Mouse (Mus musculus) megakaryocyte, embryonic 14.5 days (primary cell): ENCODE data around the gene Fgf18. TPM values are rescaled to one million over a fixed set of nuclear protein-coding genes. Genes with fewer than 3 reads are reported as not detected.

ENCODE experiments used
- H3K27me3 ChIP-seq: replicated peaks from 2 replicates; pipeline ENCODE3; 2012; ENCODE audit warnings: inconsistent platforms
- H3K36me3 ChIP-seq: replicated peaks from 2 replicates; pipeline ENCODE3; 2012; ENCODE audit warnings: low read length, inconsistent platforms, mixed read lengths
- H3K4me1 ChIP-seq: 2 replicates; pipeline ENCODE4 v1.6.1; 2012; ENCODE audit warnings: inconsistent platforms
- H3K4me3 ChIP-seq: replicated peaks from 2 replicates; pipeline ENCODE3; 2012; ENCODE audit warnings: moderate library complexity, mild to moderate bottlenecking, inconsistent platforms
- H3K9me3 ChIP-seq: 2 replicates; pipeline ENCODE4 v1.6.1; 2012; ENCODE audit warnings: inconsistent platforms
- FLI1 ChIP-seq: IDR thresholded peaks from 2 replicates; pipeline ENCODE4 v1.6.1; 2012; ENCODE audit warnings: low read length, inconsistent platforms, mixed read lengths
- GATA1 ChIP-seq: IDR thresholded peaks from 3 replicates; pipeline ENCODE4 v1.6.1; 2012; ENCODE audit warnings: mixed read lengths, low read length, inconsistent platforms, borderline replicate concordance
- polyA plus RNA-seq: library from polyadenylated mRNA; stranded (reverse); fragments of >175 nt; gene quantifications from 2 replicates; pipeline ENCODE4 v1.2.3, GENCODE M21; 2012; ENCODE audit warnings: low replicate concordance; ENCODE audit not compliant: insufficient read depth

The Fgf18 gene
- polyA plus RNA-seq, 1 experiment: not detected

DNA sequence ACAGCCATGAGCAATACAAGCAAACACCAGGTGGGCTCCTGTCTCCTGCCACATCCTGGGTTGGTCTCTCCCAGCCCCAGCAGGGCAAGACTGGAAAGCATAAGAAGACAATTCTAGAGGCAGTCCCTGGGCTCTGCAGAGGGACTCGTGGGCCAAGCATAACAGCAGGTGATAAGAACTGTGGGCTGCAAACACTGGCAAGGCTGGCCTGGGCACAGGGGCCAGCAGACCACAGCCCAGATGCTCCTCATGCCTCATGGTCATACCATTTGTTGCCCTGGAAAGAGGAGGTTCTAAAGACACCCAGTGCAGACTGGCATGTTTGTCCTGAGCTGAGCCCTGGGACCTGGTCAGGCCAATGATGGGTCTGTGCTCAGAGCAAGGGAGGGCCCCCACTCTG lies 59.0 kb downstream of the Fgf18 start:
- H3K27me3 ChIP-seq: peaks cover 15% of the 10 kb centered on the region
- H3K4me3 ChIP-seq: no peak overlapping the region
- no peaks in the 10 kb centered on the region for H3K9me3 ChIP-seq
- H3K4me1 ChIP-seq: no peaks in the 10 kb centered on the region
- TF ChIP-seq GATA1: no peak
- TF ChIP-seq FLI1: no peak
- no peaks in the 10 kb centered on the region for H3K36me3 ChIP-seq

DNA sequence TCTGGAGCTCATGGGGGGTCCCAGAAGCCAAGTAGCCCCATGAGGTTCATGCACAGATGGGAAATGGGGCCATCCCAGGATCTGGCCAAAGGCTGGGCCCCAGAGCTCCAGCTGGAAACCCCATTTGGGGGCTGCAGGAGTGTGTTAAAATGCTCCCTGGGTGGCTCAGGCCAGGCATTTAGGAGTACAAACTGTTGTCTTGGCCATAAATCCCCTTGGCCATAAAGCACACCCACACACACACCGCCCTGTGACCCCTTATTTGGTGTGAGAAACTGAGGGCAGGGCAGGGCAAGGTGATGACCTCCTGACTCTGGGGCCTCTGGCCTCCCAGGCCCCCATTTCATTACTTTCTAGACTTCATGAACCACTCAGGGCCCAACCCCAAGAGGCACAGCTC lies 61.2 kb downstream of the Fgf18 start:
- no peak overlapping the region for H3K4me3 ChIP-seq
- H3K4me1 ChIP-seq: no peaks in the 10 kb centered on the region
- peaks cover 17% of the 10 kb centered on the region for H3K27me3 ChIP-seq
- no peaks in the 10 kb centered on the region for H3K9me3 ChIP-seq
- H3K36me3 ChIP-seq: no peaks in the 10 kb centered on the region
- TF ChIP-seq FLI1 (no peak), GATA1 (no peak)

DNA sequence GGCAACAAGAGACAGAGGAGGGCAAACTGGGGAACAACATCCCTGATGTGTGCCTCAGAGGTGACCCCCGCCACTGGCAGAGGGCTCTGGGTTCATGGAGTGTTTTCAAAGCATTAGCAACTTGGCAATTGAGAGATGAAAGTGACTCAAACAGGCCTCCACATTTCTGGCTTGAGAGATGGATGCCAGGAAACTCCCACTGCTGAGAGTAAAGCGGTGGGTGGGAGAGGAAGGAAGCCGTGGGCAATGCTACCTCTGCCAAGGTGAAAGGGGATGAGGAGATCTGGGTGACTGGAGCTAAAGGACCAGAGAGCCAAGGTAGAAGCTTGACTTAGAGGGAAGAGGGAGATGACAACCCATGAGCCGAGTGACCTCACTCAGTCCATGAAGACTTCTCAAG lies 61.7 kb downstream of the Fgf18 start:
- Histone ChIP-seq H3K9me3 (no peaks in the 10 kb centered on the region), H3K4me1 (no peaks in the 10 kb centered on the region), H3K4me3 (no peak overlapping the region), H3K27me3 (peaks cover 20% of the 10 kb centered on the region), H3K36me3 (no peaks in the 10 kb centered on the region)
- TF ChIP-seq GATA1 (no peak), FLI1 (no peak)

DNA sequence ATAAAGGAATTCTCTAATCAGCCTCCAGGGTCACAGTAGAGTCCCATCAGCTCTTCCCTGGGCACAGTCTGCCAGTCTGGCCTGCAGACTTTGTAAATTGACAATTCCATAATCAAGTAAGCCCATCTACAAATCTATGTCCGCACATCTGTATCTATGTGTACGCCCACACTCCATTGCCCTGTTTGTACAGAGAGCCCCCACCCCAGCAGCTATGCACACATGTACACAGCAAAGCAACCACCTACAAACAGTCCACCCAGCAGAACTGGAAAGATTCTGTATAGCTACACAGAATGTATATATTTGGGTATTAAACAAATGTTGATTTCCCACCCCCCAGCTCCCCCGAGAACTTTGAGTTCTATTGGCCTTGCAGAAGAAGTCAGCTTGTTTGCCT lies 62.1 kb downstream of the Fgf18 start:
- no peak overlapping the region for H3K4me3 ChIP-seq
- TF ChIP-seq FLI1 (no peak), GATA1 (no peak)
- H3K4me1 ChIP-seq: no peaks in the 10 kb centered on the region
- H3K27me3 ChIP-seq: peaks cover 17% of the 10 kb centered on the region
- no peaks in the 10 kb centered on the region for H3K9me3 ChIP-seq
- H3K36me3 ChIP-seq: no peaks in the 10 kb centered on the region

DNA sequence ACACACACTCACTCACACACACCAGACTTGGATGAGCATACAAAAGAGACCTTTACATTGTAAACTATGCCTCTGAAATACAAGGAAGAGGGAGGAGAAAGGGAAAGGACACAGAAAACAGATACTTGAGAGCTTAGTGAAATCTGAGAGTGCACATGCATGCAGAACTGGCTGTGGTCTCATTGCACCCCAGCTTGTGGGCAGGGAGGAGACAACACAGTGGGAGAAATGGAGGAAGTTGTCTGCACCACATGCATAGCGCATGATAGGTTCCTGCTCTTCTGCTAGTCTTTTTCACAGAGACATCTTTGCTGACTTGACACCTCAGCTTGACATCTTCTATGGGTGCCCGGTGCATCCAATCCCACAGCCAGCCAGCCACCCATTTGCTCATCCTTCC lies 63.2 kb downstream of the Fgf18 start:
- no peaks in the 10 kb centered on the region for H3K4me1 ChIP-seq
- H3K36me3 ChIP-seq: no peaks in the 10 kb centered on the region
- no peaks in the 10 kb centered on the region for H3K9me3 ChIP-seq
- peaks cover 20% of the 10 kb centered on the region for H3K27me3 ChIP-seq
- no peak for TF ChIP-seq GATA1
- TF ChIP-seq FLI1: no peak
- no peak overlapping the region for H3K4me3 ChIP-seq

DNA sequence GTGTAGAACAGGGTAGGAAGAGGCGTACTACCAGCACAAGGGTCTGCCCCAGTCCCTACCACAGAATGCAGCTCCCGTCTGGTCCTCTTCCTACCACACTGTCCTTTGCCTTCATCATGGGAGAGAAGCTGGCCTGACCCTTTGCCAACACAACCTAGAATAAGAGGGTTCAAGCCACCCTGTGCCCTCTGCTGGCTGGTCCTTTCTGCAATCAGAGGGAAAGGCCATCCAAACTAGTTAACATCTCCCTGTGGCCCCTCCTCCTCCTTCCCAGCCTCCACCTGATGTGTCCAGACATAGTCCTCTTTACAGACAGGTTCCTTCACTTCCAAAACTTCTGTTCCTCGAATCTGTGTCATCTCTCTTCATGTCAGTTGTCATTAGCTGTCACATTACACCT lies 66.0 kb downstream of the Fgf18 start:
- no peak for TF ChIP-seq FLI1
- no peak for TF ChIP-seq GATA1
- Histone ChIP-seq H3K4me1 (no peaks in the 10 kb centered on the region), H3K36me3 (no peaks in the 10 kb centered on the region), H3K9me3 (no peaks in the 10 kb centered on the region), H3K4me3 (no peak overlapping the region), H3K27me3 (peaks cover 21% of the 10 kb centered on the region)

DNA sequence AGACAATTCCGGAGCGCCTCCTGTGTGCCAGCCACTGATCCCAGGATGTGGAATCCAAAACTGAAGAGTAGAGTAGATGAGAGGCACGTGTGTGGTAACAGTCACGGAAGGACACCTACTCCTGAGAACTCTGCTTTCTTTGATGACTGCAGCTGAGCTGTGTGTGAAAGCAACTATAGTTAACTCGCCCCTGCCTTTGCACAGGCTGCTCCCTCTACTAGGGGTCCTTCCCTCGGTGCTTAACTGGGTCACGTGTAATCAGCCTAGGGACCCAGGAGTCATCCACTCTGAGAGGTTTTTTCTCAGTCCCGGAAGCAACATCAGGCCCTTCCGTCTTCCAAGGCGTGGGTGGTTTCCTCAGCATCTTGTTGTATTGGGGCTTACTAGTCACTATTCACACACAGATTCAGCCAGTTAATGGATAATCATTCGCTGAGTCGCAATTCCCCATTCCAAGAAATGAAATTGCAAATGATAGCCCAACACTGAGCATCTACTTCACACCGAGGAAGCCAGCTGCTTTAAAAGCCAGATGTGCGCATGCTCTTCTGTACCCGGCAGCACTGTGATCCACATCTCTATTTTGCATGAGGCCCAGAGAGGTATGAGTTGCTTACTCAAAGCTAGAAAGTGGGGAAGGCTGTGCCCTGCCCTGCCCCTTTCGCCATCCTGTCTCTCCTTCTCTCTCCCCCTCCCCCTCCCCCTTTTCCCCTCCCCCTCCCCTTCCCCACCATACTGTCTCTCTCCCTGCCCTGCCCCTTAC lies 67.0 kb downstream of the Fgf18 start:
- H3K4me1 ChIP-seq: no peaks in the 10 kb centered on the region
- H3K9me3 ChIP-seq: no peaks in the 10 kb centered on the region
- peaks cover 22% of the 10 kb centered on the region for H3K27me3 ChIP-seq
- TF ChIP-seq GATA1 (no peak), FLI1 (no peak)
- no peaks in the 10 kb centered on the region for H3K36me3 ChIP-seq
- H3K4me3 ChIP-seq: no peak overlapping the region

DNA sequence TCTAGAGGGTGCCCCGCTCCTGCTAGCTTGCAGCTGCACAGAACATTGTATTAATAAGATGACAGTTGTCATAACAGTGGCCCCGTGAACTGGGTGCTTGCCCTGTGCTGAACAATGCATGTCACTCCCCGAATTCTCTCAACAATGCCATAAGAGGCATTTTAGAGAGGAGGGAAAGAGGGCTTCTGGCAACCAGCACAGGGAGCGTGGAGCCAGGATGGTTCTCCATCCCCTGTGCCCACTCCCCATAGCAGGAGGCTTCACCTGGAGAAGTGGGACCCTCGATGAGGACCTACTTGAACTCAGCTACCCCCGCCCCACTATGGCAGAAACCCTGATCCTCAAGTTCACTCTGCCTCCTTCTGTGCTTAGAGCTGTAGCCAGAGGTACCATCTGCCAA lies 67.8 kb downstream of the Fgf18 start:
- no peaks in the 10 kb centered on the region for H3K4me1 ChIP-seq
- H3K4me3 ChIP-seq: no peak overlapping the region
- peaks cover 22% of the 10 kb centered on the region for H3K27me3 ChIP-seq
- TF ChIP-seq FLI1: no peak
- no peak for TF ChIP-seq GATA1
- no peaks in the 10 kb centered on the region for H3K9me3 ChIP-seq
- H3K36me3 ChIP-seq: no peaks in the 10 kb centered on the region

DNA sequence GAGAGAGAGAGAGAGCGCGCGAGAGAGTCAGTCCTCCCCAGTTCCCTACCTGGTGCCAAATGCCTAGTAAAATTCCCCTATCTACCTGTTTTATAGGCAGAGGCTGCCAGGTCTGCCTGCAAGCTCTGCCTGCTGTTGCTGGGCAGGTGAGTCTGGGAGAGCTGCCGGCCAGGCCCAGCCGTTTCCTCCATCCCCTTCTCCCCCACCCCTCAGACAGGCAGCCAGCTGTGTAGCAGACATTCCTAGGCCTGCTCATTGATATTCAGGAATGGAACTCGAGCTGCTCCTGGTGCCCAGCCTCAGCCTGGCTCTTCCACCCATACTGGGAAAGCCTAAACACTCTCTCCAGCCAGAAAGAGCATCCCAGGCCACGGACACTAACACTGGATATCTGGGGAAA lies 69.2 kb downstream of the Fgf18 start:
- peaks cover 22% of the 10 kb centered on the region for H3K27me3 ChIP-seq
- no peak overlapping the region for H3K4me3 ChIP-seq
- TF ChIP-seq FLI1 (no peak), GATA1 (no peak)
- H3K9me3 ChIP-seq: no peaks in the 10 kb centered on the region
- H3K4me1 ChIP-seq: no peaks in the 10 kb centered on the region
- no peaks in the 10 kb centered on the region for H3K36me3 ChIP-seq

DNA sequence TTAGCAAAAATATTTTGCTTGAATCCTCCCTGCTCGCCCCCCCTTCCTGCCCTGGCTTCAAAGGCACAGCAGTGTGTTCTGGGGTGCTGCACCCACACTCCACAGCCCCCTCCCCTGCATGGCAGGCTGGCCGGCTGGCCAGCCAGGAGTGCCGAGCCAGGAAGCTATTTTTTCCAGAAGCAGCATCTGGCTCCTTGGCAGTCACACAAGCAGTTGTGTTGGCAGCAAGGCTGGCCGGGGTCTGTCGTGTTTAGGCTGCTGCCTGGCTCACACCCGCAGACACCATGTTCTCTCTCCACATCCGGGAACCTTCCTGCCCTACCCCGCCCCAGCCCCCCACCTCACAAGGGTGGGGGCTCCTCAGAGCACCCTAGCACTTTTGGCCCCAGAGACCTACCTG lies 71.9 kb downstream of the Fgf18 start:
- H3K4me1 ChIP-seq: no peaks in the 10 kb centered on the region
- peaks cover 17% of the 10 kb centered on the region for H3K27me3 ChIP-seq
- no peaks in the 10 kb centered on the region for H3K36me3 ChIP-seq
- TF ChIP-seq FLI1 (no peak), GATA1 (no peak)
- H3K9me3 ChIP-seq: no peaks in the 10 kb centered on the region
- H3K4me3 ChIP-seq: no peak overlapping the region

DNA sequence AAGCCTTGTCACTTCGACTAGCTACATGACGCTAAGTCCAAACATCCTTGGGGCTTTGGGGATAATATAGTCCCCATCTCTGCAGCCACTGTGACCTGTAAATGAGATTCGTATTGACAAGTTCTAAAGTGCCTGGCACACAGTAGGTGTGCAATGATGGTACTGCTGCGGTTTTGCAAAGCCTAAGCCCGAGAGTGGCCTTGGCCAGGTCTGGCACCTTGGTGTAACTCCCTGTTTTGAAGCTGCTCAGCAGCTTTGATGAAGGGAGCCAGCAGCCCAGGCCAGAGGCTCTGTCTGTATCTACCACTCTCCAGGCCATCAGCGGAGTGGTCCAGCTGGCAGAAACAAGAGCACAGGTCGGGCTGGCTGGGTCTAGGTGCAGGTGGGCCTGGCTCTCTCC lies 72.7 kb downstream of the Fgf18 start:
- no peak overlapping the region for H3K4me3 ChIP-seq
- peaks cover 17% of the 10 kb centered on the region for H3K27me3 ChIP-seq
- no peaks in the 10 kb centered on the region for H3K4me1 ChIP-seq
- H3K36me3 ChIP-seq: no peaks in the 10 kb centered on the region
- H3K9me3 ChIP-seq: no peaks in the 10 kb centered on the region
- TF ChIP-seq GATA1 (no peak), FLI1 (no peak)
